Mouse (Mus musculus) large intestine, adult 2 months (tissue): Measurements from ENCODE around the gene Sarm1. TPM values are rescaled to one million over a fixed set of nuclear protein-coding genes. Genes with fewer than 3 reads are reported as not detected.
"Not testable (repeated sequence)": the region's sequence is repeated elsewhere in the genome, so short reads cannot be mapped to it uniquely, and the experiment has no call there.

Source experiments
- DNase-seq: peaks from one replicate; pipeline ENCODE4 v3.0.0-alpha.2; 2012; ENCODE audit warnings: low read depth, low spot score
- WGBS: fragments of 180-500 bp; shearing (Covaris S2); methylation state at CpG from one replicate; pipeline ENCODE4 v1.1.7; 2018; 5-methylcytosine and 5-hydroxymethylcytosine counted together
- polyA plus RNA-seq: library from polyadenylated mRNA; depleted of rRNA; stranded (reverse); fragments of >200 nt; gene quantifications from 2 replicates; pipeline ENCODE4 v1.2.3, GENCODE M21; 2012; rRNA removed

Gene Sarm1
- 0.46 and 0.53 TPM in 2 replicates for polyA plus RNA-seq

DNA sequence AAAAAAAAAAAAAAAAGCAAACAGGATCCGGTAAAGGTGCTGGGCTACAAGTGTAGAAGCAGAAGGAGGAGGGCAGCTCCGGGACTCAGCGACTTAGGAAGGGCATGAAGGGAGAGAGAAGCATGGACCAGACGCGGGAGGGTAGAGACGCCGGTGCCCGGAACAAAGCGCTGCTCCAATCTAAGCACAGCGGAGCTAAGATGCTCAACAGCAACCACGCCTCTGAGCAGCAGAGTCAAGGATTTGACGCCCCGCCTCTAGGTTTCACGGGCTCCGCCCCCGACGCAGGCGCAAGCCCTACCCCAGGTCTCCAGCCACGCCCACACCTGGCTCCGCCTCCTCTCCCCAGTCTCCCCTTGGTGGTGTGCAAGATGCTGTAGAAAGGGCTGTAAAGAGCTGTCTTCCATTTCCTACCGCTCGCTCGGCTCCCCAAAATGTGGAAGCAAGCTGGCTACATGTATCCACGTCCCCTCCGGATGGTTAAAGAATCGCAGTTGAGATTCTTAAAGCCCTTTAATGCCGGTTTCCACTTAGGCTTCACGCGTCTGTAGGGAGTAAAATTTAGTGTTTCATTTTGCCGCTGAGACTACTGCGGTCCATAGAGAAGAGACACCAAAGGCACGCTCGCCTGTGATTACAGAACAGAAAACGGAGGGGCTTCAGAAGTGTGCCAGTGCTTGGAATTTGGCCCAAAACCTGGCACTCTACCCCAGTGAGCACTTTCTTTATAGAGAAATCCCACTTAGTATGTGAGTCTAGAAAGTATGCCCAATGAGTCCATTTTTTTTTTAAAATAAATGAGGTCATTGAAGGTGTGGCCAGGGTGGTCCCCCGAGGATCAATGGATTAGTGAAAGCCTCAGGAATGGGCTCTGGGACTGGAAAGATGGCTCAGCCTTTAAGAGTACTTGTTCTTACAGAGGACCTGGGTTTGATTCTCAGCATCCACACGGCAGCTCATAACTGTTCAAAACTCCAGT lies at the start of gene Sarm1:
Gene Sarm1 (minus strand): TSS at position 211 of the 979 bp plus-strand sequence.
- 4% methylated on average over 36 of the region's 36 CpGs for WGBS
- peak; percentile 64 for DNase-seq

DNA sequence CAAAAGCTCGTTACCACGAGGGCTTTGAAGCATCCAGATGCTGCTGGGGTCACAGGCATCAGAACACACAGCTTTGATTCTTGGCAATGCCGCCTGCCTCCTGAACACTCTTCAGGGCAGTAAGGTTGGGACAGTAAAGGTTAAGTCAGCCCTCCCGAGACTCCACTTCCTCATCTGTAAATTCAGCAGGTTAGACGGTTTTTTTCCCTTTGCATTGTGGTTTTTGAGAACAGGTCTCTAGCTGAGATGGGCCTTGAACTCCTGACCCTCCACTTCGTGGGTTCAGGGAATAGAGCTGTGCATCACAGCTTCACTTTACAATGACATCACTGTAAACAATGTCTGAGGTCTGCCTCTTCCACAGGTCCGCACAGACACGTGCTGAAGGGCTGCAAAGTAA lies 47.6 kb upstream of the Sarm1 start:
- no peak for DNase-seq
- 29% methylated on average over 8 of the region's 8 CpGs for WGBS

GRCm38 (mm10) chr11:78544449-78545111 lies 47.0 kb upstream of the Sarm1 start:
- 57% methylated on average over 7 of the region's 7 CpGs for WGBS
- DNase-seq, result no peak

DNA sequence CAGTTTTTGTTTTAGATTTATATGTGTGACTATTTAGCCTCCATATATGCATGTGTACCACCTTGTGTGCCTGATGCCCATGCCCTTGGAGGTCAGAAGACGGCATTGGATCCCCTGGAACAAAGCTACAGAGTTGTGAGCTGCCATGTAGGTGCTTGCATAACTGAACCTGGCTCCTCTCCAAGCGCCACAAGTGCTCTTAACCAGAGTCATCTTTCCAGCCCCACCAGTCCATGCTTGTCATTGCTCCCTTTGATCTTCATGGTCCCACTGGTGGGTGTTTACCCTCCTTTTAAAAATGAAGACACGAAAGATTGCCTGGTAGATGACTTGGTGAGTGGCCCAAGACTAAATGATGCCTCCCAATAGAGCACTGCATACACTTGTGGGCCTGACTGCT lies 42.8 kb upstream of the Sarm1 start:
- whole genome bisulfite sequencing, result 70% methylated on average over 3 of the region's 3 CpGs

DNA sequence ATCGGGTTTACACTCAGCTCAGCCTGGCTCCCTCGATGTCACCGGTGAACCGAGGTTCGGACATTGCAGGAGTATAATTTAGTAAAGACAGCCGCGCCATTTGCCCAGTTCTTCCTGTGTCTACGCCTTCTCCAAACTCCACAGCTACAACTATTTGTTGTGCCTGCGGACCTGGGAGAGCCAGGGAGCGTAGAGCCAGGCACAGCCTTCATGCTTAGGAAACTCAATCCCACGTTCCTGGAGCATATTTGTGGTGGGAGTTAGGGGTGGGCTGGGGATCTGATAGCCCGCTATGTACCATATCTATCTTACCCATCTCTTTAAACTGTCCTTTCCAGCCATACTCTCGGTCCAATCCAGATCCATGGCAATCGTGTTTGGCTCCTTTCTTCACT lies 39.1 kb upstream of the Sarm1 start:
- DNase-seq, result no peak
- 2% methylated on average over 14 of the region's 14 CpGs for WGBS

More for the DNA sequence above, 42.8 kb upstream of the Sarm1 start:
- DNase-seq, result no peak

GRCm38 (mm10) chr11:78536080-78536689 lies 38.6 kb upstream of the Sarm1 start, which contains the start of the genes Tnfaip1 and Ift20:
TSS of gene Tnfaip1 (minus strand) at chr11:78536332.
TSS of gene Ift20 (plus strand) at chr11:78536361.
- WGBS, result under 1% methylated on average over 52 of the region's 52 CpGs

DNA sequence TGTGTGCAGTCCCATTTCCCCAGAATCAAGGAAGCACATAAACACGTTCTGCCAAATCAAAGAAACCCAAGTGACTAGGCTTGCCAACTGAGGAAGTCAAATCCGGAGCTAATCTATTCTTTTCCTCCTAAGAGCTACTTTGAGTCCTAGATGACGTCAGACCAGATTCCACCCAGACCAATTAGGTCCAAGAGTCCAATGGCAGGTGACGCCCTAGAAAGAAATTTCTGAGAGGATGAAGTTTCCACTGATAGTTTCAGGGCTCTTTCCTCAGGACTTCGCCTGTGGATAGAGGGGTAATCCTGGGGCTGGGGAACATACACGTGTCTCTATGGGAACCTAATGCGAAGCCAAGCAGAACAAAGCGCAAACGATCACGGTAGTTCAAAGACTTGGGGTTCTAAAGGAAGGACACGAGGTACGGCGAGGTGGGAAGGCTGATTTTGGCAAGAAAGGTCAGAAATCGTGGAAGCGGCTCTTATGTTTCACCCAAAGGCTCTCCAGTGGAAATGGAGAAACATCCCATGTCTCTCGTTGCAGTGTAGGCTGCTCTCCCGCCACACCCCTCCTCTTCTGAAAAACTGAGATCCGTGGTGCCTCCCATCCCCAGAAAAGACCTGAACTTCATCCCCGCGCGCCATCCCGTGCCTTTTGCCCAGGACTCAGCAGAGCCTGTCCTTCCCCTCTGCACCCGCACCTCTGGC lies 38.0 kb upstream of the Sarm1 start:
- WGBS, result 2% methylated on average over 23 of the region's 23 CpGs
- peak; percentile 80 for DNase-seq

More at GRCm38 (mm10) chr11:78536080-78536689, 38.6 kb upstream of the Sarm1 start, which contains the start of the genes Tnfaip1 and Ift20:
- peak; percentile 99 for DNase-seq

GRCm38 (mm10) chr11:78534516-78534915 lies 37.0 kb upstream of the Sarm1 start:
- 71% methylated on average over 4 of the region's 4 CpGs for WGBS
- no peak for DNase-seq

- 84% methylated on average over 10 of the region's 10 CpGs for WGBS
These were observed 34.0 kb upstream of the Sarm1 start for GRCm38 (mm10) chr11:78531515-78531914.

DNA sequence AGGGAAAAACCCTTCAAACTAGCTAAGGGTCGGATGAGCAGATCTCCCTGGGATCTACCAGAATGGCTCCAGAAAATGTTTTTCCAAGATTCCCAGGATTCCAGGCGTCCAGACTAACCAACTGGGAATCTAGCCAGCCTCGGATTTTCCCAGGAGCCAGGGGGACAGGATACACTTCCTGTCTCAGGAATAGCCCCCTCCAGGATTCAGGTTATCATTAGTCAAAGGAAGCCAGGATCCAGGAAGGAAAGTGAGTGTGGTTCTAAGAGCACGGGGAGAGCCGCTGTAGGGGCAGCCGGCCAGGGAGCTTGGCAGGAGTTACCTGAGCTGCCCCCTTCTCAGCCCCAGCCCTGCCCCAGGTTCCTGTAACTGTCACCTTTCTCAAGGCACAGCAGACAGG lies 33.5 kb upstream of the Sarm1 start:
- DNase-seq, result no peak
- 65% methylated on average over 6 of the region's 6 CpGs for WGBS

More at GRCm38 (mm10) chr11:78531515-78531914, 34.0 kb upstream of the Sarm1 start:
- not testable (repeated sequence) for DNase-seq

DNA sequence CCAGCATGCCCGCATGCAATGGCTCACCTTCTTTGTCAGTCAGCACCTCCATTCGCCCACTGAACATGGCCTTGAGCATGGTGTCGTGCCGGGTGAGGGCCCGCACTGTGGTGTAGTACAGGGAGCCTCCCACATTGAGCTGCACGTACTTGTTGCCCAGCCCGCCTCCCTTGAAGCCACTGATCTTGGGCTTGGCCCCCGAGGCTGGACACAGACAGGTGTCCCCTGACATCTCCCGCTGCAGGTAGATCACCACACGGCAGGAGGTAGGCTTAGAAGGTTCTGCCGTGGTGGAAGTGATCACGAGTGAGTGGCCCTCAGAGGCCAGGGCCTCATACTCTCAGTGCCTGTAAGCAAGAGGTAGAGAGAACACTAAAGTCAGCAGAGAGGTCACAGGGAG lies 32.4 kb upstream of the Sarm1 start:
- DNase-seq, result no peak
- 90% methylated on average over 12 of the region's 12 CpGs for WGBS

GRCm38 (mm10) chr11:78528714-78529113 lies 31.2 kb upstream of the Sarm1 start:
- 88% methylated on average over 9 of the region's 9 CpGs for WGBS
- no peak for DNase-seq

- DNase-seq, result no peak
- 84% methylated on average over 2 of the region's 2 CpGs for WGBS
These were observed 27.3 kb upstream of the Sarm1 start for GRCm38 (mm10) chr11:78524838-78525237.

- no peak for DNase-seq
- WGBS, result 78% methylated on average over 9 of the region's 9 CpGs
These were observed 25.8 kb upstream of the Sarm1 start for GRCm38 (mm10) chr11:78523241-78523955.

- 84% methylated on average over 1 of the region's 1 CpGs for WGBS
- no peak for DNase-seq
These were observed 25.0 kb upstream of the Sarm1 start for GRCm38 (mm10) chr11:78522481-78522997.

GRCm38 (mm10) chr11:78521880-78522279 lies 24.3 kb upstream of the Sarm1 start:
- no peak for DNase-seq

GRCm38 (mm10) chr11:78518931-78519330 lies 21.4 kb upstream of the Sarm1 start:
- no peak for DNase-seq
- 90% methylated on average over 10 of the region's 10 CpGs for WGBS

More at GRCm38 (mm10) chr11:78521880-78522279, 24.3 kb upstream of the Sarm1 start:
- WGBS, result 70% methylated on average over 3 of the region's 3 CpGs

DNA sequence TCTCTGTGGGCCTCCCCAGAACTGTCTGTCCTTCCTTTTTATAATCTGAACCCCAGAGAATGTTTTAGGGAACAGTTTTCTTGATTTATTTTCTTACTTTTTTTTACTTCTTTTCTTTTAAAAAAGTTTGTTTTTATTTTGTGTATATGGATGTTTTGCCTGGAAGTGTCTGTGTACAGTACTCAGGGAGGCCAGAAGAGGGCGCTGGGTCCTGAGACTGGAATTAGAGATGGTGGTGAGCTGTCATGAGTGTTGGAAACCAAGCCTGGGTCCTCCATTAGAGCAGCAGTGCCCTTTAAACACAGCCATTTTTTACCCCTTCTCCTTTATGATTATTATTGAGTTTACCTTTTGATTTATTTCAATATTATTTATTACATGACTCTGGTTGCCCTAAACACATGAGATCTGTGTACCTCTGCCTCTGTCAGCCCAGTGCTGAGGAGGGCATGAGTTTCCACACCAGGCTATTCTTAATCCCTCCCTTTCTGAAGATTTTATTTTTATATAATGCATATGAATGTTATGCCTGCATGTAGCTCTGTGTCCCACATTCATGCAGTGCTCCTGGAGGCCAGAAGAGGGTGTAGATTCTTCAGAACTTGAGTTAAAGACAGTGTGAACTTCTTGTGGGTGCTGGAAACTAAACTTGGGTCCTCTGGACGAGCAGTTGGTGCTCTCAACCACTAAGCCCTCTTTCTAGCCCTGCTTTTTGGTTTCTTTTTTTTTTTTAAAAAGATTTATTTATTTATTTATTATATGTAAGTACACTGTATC lies 18.2 kb upstream of the Sarm1 start:
- WGBS, result 75% methylated on average over 2 of the region's 2 CpGs
- no peak for DNase-seq
